Mouse (Mus musculus) olfactory bulb, adult 2 months (tissue): Measurements from ENCODE around the gene Hipk1. TPM values are rescaled to one million over a fixed set of nuclear protein-coding genes. Genes with fewer than 3 reads are reported as not detected.
A peak's percentile ranks its signal among the peaks of the same experiment; 100 is the strongest.

Experiments
- H3K27ac ChIP-seq: fragments of 200-500 bp; 2 replicates; pipeline ENCODE4 v1.5.1; 2012; ENCODE audit warnings: low read depth, low read length; ENCODE audit not compliant: insufficient read depth
- H3K4me1 ChIP-seq: fragments of 200-500 bp; 2 replicates; pipeline ENCODE4 v1.6.1; 2012; ENCODE audit warnings: low read length; ENCODE audit not compliant: control insufficient read depth, insufficient read depth
- H3K4me3 ChIP-seq: fragments of 200-500 bp; 2 replicates; pipeline ENCODE4 v1.5.1; 2012; ENCODE audit warnings: mild to moderate bottlenecking, low read depth, low read length, moderate library complexity; ENCODE audit not compliant: insufficient read depth
- CTCF ChIP-seq: fragments of 200-500 bp; IDR thresholded peaks from 2 replicates; pipeline ENCODE4 v1.5.1; 2012; ENCODE audit warnings: low read depth, mild to moderate bottlenecking, low read length, moderate library complexity; ENCODE audit not compliant: insufficient read depth
- POLR2A ChIP-seq: fragments of 200-500 bp; IDR thresholded peaks from 2 replicates; pipeline ENCODE4 v1.6.1; 2012; ENCODE audit warnings: mild to moderate bottlenecking, low read depth, low read length, moderate library complexity; ENCODE audit not compliant: insufficient read depth
- WGBS: fragments of 180-500 bp; shearing (Covaris S2); methylation state at CpG from one replicate; pipeline ENCODE4 v1.1.7; 2018; 5-methylcytosine and 5-hydroxymethylcytosine counted together
- polyA plus RNA-seq: library from polyadenylated mRNA; stranded (reverse); fragments of >200 nt; gene quantifications from 2 replicates; pipeline ENCODE4 v1.2.4, GENCODE M21; 2012; ENCODE audit warnings: low replicate concordance; ENCODE audit not compliant: missing spikeins, insufficient read depth, insufficient read length

Gene Hipk1
- polyA plus RNA-seq, 1 experiment = not detected

DNA sequence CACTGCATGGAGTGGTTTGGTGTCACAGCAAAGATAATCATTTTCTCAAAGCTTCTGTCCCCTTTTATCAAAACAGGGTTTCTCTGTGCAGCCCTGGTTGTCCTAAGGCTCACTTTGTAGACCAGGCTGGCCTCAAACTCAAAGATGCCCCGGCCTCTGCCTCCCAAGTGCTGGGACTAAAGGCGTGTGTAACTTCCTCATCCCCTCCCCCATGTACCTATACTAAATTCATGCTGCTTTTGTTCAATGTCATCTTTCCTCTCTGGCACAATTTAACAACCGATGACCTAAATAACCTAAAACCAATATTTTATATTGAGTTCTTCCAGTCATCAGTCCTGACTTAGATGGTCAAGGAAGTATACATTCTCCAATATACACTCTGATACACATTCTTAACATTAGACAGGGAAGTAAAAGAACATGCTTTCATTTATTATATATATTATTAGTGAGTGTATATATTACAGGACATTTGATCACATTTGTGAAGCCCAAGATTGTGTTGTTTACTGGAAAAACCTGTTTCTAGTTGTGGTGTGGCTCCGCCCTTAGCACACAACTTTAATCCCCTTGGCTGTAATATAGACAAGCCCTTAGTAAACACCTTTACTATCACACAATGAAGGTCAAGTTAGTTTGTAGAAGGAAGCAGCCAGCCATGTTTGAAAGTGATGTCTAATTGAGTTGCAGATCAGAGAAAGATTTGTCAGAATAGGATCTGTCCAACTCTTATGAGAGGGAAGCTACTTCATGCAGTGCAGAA lies 8.3 kb downstream of the Hipk1 start:
- Histone ChIP-seq H3K4me3 (no peak overlapping the region), H3K27ac (no peak overlapping the region), H3K4me1 (peaks cover 8% of the 10 kb centered on the region)
- 89% methylated on average over 4 of the region's 4 CpGs for WGBS
- TF ChIP-seq POLR2A (no peak), CTCF (no peak)

DNA sequence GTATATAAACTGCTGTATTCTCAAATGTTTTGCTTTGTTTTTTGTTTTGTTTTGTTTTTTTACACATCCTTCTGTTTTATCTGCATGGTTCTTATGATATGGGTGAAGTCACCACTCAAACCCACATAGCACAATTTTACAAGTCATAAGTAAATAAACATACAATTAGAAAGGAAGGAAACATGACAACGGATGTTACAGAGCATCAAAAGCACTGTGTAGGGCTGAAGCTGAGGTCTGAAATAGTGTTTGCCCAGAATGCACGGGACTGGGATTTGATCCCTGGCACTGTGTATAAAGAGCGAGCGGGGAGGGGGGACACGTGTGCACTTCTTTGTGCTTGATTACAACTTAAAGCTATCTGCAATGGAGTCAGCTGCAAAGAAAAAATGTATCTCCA lies 10.6 kb downstream of the Hipk1 start:
- H3K27ac ChIP-seq = no peak overlapping the region
- no peak overlapping the region for H3K4me3 ChIP-seq
- peaks cover 13% of the 10 kb centered on the region for H3K4me1 ChIP-seq
- TF ChIP-seq CTCF (no peak), POLR2A (no peak)
- 59% methylated on average over 5 of the region's 5 CpGs for WGBS

DNA sequence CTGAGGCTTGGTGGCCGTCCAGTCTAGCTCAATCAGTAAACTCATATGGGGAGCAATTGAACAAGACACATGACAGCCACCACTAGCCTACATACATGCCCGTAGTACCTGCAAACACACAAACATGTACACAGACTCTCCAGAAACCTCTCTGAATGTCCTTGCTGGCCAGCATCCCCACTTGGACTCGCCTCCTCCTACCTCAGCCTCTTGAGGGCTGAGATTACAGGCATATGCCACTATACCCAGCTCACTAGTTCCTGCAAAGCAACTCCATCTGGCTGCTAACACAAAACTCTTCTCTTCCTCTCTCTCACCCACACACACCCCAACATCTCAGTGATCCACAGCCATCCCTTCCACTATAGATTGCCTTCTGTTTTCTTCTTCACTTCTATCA lies 11.1 kb downstream of the Hipk1 start:
- TF ChIP-seq POLR2A (no peak), CTCF (no peak)

DNA sequence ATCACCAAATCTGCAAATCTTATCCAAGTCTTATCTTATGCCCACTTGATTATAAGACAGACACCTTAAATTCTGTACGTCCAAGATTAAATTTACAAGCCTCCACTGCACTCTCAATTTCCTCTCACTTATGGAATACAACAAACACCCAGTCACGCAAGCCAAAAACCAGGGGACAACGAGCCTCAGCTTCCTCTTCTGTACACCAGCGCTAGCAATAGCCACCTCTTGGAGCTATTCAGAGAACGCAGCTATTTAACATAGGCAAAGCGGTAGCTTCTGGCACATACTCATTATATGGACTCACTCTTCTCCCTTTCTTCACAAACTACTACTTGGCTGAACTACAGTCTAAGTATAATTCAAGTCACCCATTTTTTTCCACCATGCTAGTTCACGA lies 12.2 kb downstream of the Hipk1 start:
- H3K4me1 ChIP-seq = peaks cover 13% of the 10 kb centered on the region
- H3K4me3 ChIP-seq = no peak overlapping the region
- WGBS = 41% methylated on average over 7 of the region's 7 CpGs
- H3K27ac ChIP-seq = no peak overlapping the region
- TF ChIP-seq CTCF (no peak), POLR2A (no peak)

More for the DNA sequence above, 11.1 kb downstream of the Hipk1 start:
- H3K4me1 ChIP-seq = peaks cover 13% of the 10 kb centered on the region
- 94% methylated on average over 3 of the region's 3 CpGs for WGBS
- H3K27ac ChIP-seq = no peak overlapping the region
- no peak overlapping the region for H3K4me3 ChIP-seq

DNA sequence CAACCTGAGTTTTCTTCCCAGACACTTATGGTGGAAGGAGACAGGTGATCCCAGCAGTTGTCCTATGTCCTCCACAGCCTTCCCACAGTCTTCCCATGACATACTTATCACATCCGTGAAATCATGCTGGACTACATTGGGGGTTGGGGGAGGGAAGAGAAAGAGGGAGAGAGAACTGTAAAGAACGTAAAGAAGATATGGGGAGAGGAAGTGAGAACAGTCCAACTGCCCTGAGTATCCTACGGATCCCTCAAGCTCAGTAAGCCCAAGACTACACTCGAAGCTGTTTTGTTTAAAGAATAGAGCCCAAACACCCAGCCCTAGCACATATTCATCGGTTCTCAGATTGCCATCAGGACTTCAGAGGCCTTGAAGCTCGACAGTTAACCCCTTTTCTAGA lies 12.7 kb downstream of the Hipk1 start:
- no peak overlapping the region for H3K4me3 ChIP-seq
- H3K27ac ChIP-seq = no peak overlapping the region
- H3K4me1 ChIP-seq = peaks cover 17% of the 10 kb centered on the region
- TF ChIP-seq CTCF (no peak), POLR2A (no peak)
- WGBS = 78% methylated on average over 6 of the region's 6 CpGs

DNA sequence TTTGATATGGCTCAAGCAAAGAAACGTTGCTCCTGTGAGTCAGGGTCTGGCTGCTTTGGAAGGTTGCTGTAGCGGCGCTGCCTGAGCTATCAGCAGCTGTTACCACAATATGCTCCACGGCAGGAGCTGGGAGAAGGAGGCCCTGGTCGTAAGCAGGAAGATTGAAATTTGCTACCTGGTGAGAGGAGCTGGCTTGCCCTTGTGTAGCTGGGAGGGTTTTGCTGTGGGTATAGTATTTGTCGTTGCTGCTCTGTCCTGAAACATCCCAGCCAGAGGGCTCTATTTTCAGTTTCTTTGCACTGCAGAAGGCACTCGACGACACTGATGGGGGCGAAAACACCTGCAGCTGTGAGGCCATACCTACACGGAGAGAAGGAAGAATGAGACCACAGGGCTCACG lies 13.4 kb downstream of the Hipk1 start:
- 82% methylated on average over 11 of the region's 11 CpGs for WGBS

DNA sequence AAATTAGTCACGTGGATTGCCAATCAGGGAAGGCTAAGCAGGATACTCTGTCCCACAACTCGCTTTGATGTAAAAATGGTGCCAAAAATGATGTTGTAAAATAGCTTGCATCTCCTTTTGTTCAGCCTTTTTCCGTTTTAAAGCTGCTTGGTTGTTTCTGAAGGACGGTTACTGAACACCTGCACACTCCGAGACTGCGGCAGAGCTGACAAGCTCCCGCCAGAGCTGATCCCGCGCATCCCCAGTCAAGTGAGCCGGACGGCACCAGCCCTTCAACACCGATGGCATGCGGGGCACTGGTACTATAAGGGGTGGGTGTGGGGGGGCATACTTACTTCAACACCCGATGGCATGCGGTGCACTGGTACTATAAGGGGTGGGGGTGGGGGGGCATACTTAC lies 17.4 kb downstream of the Hipk1 start:
- peaks cover 15% of the 10 kb centered on the region for H3K4me1 ChIP-seq
- no peak overlapping the region for H3K4me3 ChIP-seq
- 63% methylated on average over 15 of the region's 15 CpGs for WGBS
- H3K27ac ChIP-seq = no peak overlapping the region; the same call in 1 of the 2 replicates
- TF ChIP-seq CTCF (no peak), POLR2A (no peak)

More for the DNA sequence above, 13.4 kb downstream of the Hipk1 start:
- TF ChIP-seq CTCF (no peak), POLR2A (no peak)
- no peak overlapping the region for H3K4me3 ChIP-seq
- peaks cover 19% of the 10 kb centered on the region for H3K4me1 ChIP-seq
- no peak overlapping the region for H3K27ac ChIP-seq

DNA sequence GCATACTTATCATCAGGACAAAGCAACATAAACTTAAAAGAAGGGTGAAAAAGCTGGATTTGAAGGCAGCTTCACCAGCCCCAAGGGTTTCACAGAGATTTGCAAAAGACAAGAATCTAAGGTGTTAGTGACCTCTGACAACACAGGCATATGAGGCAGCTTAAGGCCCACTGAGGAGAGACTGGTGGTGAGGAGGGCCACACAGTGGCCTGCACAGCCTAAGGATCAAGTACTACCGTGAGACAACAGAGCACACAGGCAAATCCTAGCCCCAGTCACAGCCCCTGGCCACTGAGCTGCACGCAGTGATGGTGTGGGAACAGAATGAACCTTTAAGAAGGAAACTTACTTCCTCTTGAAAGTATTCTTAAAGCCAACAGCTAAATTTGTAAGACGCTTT lies 17.9 kb downstream of the Hipk1 start:
- no peak overlapping the region for H3K27ac ChIP-seq
- WGBS = 71% methylated on average over 3 of the region's 3 CpGs
- H3K4me3 ChIP-seq = no peak overlapping the region
- TF ChIP-seq CTCF = no peak
- TF ChIP-seq POLR2A = no peak
- H3K4me1 ChIP-seq = peaks cover 15% of the 10 kb centered on the region

DNA sequence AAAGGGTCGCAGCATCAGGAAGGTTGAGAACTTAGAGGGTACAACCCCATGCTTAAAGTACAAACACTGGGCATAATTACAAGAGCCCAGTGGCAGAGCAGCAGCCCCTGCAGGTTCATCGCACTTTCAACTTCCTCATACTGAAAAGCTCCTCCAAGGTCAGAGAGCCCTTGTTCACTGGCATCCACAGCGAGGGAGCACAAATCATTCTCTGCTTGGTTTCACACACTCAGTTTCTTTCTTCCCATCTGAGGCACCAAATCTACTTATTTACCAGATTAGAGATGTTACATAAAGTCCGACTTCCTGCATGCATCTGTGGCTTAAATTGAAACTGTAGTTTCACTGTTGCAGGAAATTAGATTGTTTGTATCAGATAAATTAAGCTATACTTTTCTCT lies 18.5 kb downstream of the Hipk1 start:
- Histone ChIP-seq H3K4me1 (peaks cover 12% of the 10 kb centered on the region), H3K4me3 (no peak overlapping the region), H3K27ac (peak overlapping the region; percentile 40; the same call in 1 of the 2 replicates)
- 36% methylated on average over 4 of the region's 4 CpGs for WGBS
- TF ChIP-seq POLR2A (no peak), CTCF (no peak)
